Mouse (Mus musculus) olfactory bulb, adult 2 months (tissue): ENCODE measurements around the gene Rpl18a.

ENCODE experiments used
- CTCF ChIP-seq: fragments of 200-500 bp; IDR thresholded peaks from 2 replicates; pipeline ENCODE4 v1.5.1; 2012; ENCODE audit warnings: low read depth, mild to moderate bottlenecking, low read length, moderate library complexity; ENCODE audit not compliant: insufficient read depth
- POLR2A ChIP-seq: fragments of 200-500 bp; IDR thresholded peaks from 2 replicates; pipeline ENCODE4 v1.6.1; 2012; ENCODE audit warnings: mild to moderate bottlenecking, low read depth, low read length, moderate library complexity; ENCODE audit not compliant: insufficient read depth

- TF ChIP-seq POLR2A (no peak), CTCF (no peak)
Observed at GRCm38 (mm10) chr8:70884186-70884585, 13.0 kb downstream of the Rpl18a start.
